Mouse (Mus musculus): Measurements from ENCODE around the gene 4933424G06Rik.

4933424G06Rik gene

GRCm38 (mm10) chr1:36709055-36709853 is 695 bp upstream of the 4933424G06Rik start:
- peak; percentile 38 for DNase-seq (ENCODE audit: extremely low read depth, low read depth)

- peak; percentile 59 for DNase-seq (ENCODE audit: extremely low read depth, low read depth)
These were observed 1.2 kb downstream of the 4933424G06Rik start for GRCm38 (mm10) chr1:36711104-36711503.

- no peak for DNase-seq (ENCODE audit: extremely low read depth, low read depth)
These were observed 4.4 kb downstream of the 4933424G06Rik start, which contains the start of gene Actr1b for GRCm38 (mm10) chr1:36714311-36714710. Actr1b (minus strand) TSS chr1:36714422.

GRCm38 (mm10) chr1:36718786-36719185 is 8.8 kb downstream of the 4933424G06Rik start:
- DNase-seq (ENCODE audit: extremely low read depth, low read depth): no peak

- no peak for DNase-seq (ENCODE audit: extremely low read depth, low read depth)
These were observed 13.5 kb downstream of the 4933424G06Rik start for GRCm38 (mm10) chr1:36723146-36724056.

- DNase-seq (ENCODE audit: extremely low read depth, low read depth): no peak
These were observed 14.1 kb downstream of the 4933424G06Rik start for GRCm38 (mm10) chr1:36724057-36724431.

GRCm38 (mm10) chr1:36737300-36737699 is 27.4 kb downstream of the 4933424G06Rik start:
- peak; percentile 66 for DNase-seq (ENCODE audit: extremely low read depth, low read depth)

- DNase-seq (ENCODE audit: extremely low read depth, low read depth): no peak
These were observed 29.3 kb downstream of the 4933424G06Rik start for GRCm38 (mm10) chr1:36739231-36739630.

- DNase-seq (ENCODE audit: extremely low read depth, low read depth): no peak
These were observed 33.1 kb downstream of the 4933424G06Rik start for GRCm38 (mm10) chr1:36743046-36743445.

- peak; percentile 52 for DNase-seq (ENCODE audit: extremely low read depth, low read depth)
These were observed 34.5 kb downstream of the 4933424G06Rik start for GRCm38 (mm10) chr1:36744268-36744944.

- DNase-seq (ENCODE audit: extremely low read depth, low read depth): no peak
These were observed 35.7 kb downstream of the 4933424G06Rik start for GRCm38 (mm10) chr1:36745661-36746060.

GRCm38 (mm10) chr1:36746452-36746851 is 36.5 kb downstream of the 4933424G06Rik start:
- peak; percentile 28 for DNase-seq (ENCODE audit: extremely low read depth, low read depth)

GRCm38 (mm10) chr1:36753932-36754675 is 44.2 kb downstream of the 4933424G06Rik start:
- DNase-seq (ENCODE audit: extremely low read depth, low read depth): peak; percentile 21

- no peak for DNase-seq (ENCODE audit: extremely low read depth, low read depth)
These were observed 48.6 kb downstream of the 4933424G06Rik start for GRCm38 (mm10) chr1:36758553-36758952.

- no peak for DNase-seq (ENCODE audit: extremely low read depth, low read depth)
These were observed 49.1 kb downstream of the 4933424G06Rik start for GRCm38 (mm10) chr1:36759076-36759475.

- DNase-seq (ENCODE audit: extremely low read depth, low read depth): no peak
These were observed 50.5 kb downstream of the 4933424G06Rik start for GRCm38 (mm10) chr1:36760401-36760800.

GRCm38 (mm10) chr1:36761061-36761460 is 51.1 kb downstream of the 4933424G06Rik start:
- DNase-seq (ENCODE audit: extremely low read depth, low read depth): no peak

- DNase-seq (ENCODE audit: extremely low read depth, low read depth): no peak
These were observed 51.6 kb downstream of the 4933424G06Rik start, which contains the start of gene Zap70 for GRCm38 (mm10) chr1:36761568-36761967. Zap70 (plus strand) TSS chr1:36761798.

- DNase-seq (ENCODE audit: extremely low read depth, low read depth): no peak
These were observed 56.7 kb downstream of the 4933424G06Rik start for GRCm38 (mm10) chr1:36766431-36767205.

- DNase-seq (ENCODE audit: extremely low read depth, low read depth): no peak
These were observed 57.4 kb downstream of the 4933424G06Rik start for GRCm38 (mm10) chr1:36767321-36767720.

Measured in MEL-GATA-1-ER (cell line).